Mouse (Mus musculus) spleen, embryonic (tissue): ENCODE measurements around the gene Sh3rf1.

Source experiments
- CTCF ChIA-PET: fragments of 350-600 bp; sonication (Branson Sonifier 250); formaldehyde crosslinking; loops from one replicate; lab custom pipeline; 2022; lab: Charles Lee

Gene Sh3rf1

GRCm38 (mm10) chr8:61420166-61420565 is 196.5 kb downstream of the Sh3rf1 start:
- CTCF ChIA-PET = no interaction called here

GRCm38 (mm10) chr8:61421606-61422005 is 197.9 kb downstream of the Sh3rf1 start:
- CTCF ChIA-PET = no interaction called here

- CTCF ChIA-PET = no interaction called here
Measured at GRCm38 (mm10) chr8:61425125-61425524, 201.5 kb downstream of the Sh3rf1 start.

- CTCF ChIA-PET = no interaction called here
Measured at GRCm38 (mm10) chr8:61426072-61426471, 202.4 kb downstream of the Sh3rf1 start.

- CTCF ChIA-PET = no interaction called here
Measured at GRCm38 (mm10) chr8:61426671-61427070, 203.0 kb downstream of the Sh3rf1 start.

GRCm38 (mm10) chr8:61427916-61428681 is 204.4 kb downstream of the Sh3rf1 start:
- CTCF ChIA-PET = no interaction called here

- CTCF ChIA-PET = no interaction called here
Measured at GRCm38 (mm10) chr8:61428821-61429482, 205.3 kb downstream of the Sh3rf1 start.

GRCm38 (mm10) chr8:61435481-61435880 is 211.8 kb downstream of the Sh3rf1 start:
- CTCF ChIA-PET = no interaction called here

- CTCF ChIA-PET = no interaction called here
Measured at GRCm38 (mm10) chr8:61436147-61436546, 212.5 kb downstream of the Sh3rf1 start.

- CTCF ChIA-PET = no interaction called here
Measured at GRCm38 (mm10) chr8:61436586-61437304, 213.1 kb downstream of the Sh3rf1 start.

GRCm38 (mm10) chr8:61437305-61437605 is 213.6 kb downstream of the Sh3rf1 start:
- CTCF ChIA-PET = no interaction called here

GRCm38 (mm10) chr8:61442988-61443387 is 219.3 kb downstream of the Sh3rf1 start:
- CTCF ChIA-PET = no interaction called here

- CTCF ChIA-PET = no interaction called here
Measured at GRCm38 (mm10) chr8:61444358-61444757, 220.7 kb downstream of the Sh3rf1 start.
